Mouse (Mus musculus): Measurements from ENCODE around the gene Tmem74b.

DNA sequence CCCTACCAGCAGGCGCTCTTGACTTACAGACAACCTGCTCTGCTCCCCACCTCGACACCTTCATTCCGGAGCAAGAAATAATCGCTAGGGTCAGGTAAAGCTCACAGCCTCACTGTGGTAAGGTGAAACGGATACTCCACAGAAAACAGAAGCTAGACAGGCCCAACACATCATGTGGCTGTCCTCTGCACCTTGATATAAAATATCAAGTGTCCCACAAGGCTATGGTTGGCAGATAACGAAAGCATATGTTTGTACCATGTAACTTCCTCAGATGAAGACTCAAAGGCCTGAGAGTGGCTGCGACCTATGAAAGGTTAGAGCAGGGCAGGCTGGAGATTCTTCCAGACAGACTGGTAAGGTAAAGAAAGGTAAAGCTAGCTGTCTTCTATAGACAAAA, 37.7 kb downstream of the Tmem74b start:
- TF ChIP-seq POLR2A (IDR thresholded peaks at IDR 0.05; ENCODE audit: extremely low read depth, insufficient read depth, low read length) (no peak), CTCF (IDR thresholded peaks at IDR 0.05; ENCODE audit: low read depth, low read length) (no peak)

Data from liver, adult 2 months (tissue).